Mouse (Mus musculus) thymus, adult 2 months (tissue): ENCODE results near the gene Zfp579. TPM values are rescaled to one million over a fixed set of nuclear protein-coding genes. Genes with fewer than 3 reads are reported as not detected.
"Not testable (repeated sequence)": the region's sequence is repeated elsewhere in the genome, so short reads cannot be mapped to it uniquely, and the experiment has no call there.

Source experiments
- DNase-seq: peaks from one replicate; pipeline ENCODE4 v3.0.0; 2021
- H3K27ac ChIP-seq: fragments of 200-500 bp; 2 replicates; pipeline ENCODE4 v1.5.1; 2012; ENCODE audit warnings: low read length, control low read depth; ENCODE audit not compliant: control insufficient read depth, insufficient read depth
- H3K27me3 ChIP-seq: fragments of 200-500 bp; 2 replicates; pipeline ENCODE4 v1.6.1; 2012; ENCODE audit warnings: mild to moderate bottlenecking, low read length, moderate library complexity, mixed read lengths; ENCODE audit not compliant: control insufficient read depth, insufficient read depth
- H3K36me3 ChIP-seq: fragments of 200-500 bp; 2 replicates; pipeline ENCODE4 v1.6.1; 2012; ENCODE audit warnings: mild to moderate bottlenecking, low read length, moderate library complexity; ENCODE audit not compliant: control insufficient read depth, insufficient read depth
- H3K4me1 ChIP-seq: fragments of 200-500 bp; replicated peaks from 2 replicates; pipeline ENCODE4 v1.6.1; 2012; ENCODE audit warnings: low read length; ENCODE audit not compliant: control insufficient read depth, insufficient read depth
- H3K4me3 ChIP-seq: fragments of 200-500 bp; 2 replicates; pipeline ENCODE4 v1.5.1; 2012; ENCODE audit warnings: mild to moderate bottlenecking, low read length, control low read depth, moderate library complexity; ENCODE audit not compliant: control insufficient read depth, insufficient read depth
- CTCF ChIP-seq: fragments of 200-500 bp; IDR thresholded peaks from 2 replicates; pipeline ENCODE4 v1.5.1; 2012; ENCODE audit warnings: mild to moderate bottlenecking, control low read depth, low read length, moderate library complexity, borderline replicate concordance; ENCODE audit not compliant: control insufficient read depth, poor library complexity, insufficient read depth; ENCODE audit errors: extremely low read depth
- POLR2A ChIP-seq: fragments of 200-500 bp; IDR thresholded peaks from 2 replicates; pipeline ENCODE4 v1.6.1; 2012; ENCODE audit warnings: mild to moderate bottlenecking, low read length, control low read depth, moderate library complexity; ENCODE audit not compliant: control insufficient read depth, poor library complexity, insufficient read depth; ENCODE audit errors: extremely low read depth
- WGBS: fragments of 180-500 bp; shearing (Covaris S2); methylation state at CpG from one replicate; pipeline ENCODE4 v1.1.7; 2018; 5-methylcytosine and 5-hydroxymethylcytosine counted together
- polyA plus RNA-seq: library from polyadenylated mRNA; depleted of rRNA; stranded (reverse); fragments of >200 nt; gene quantifications from 2 replicates; pipeline ENCODE4 v1.2.3, GENCODE M21; 2012

Gene Zfp579
- polyA plus RNA-seq, 1 experiment: 125 TPM

- Histone ChIP-seq H3K4me1 (no peaks in the 10 kb centered on the region), H3K36me3 (peaks cover 46% of the 10 kb centered on the region), H3K4me3 (no peak overlapping the region), H3K27me3 (no peaks in the 10 kb centered on the region), H3K27ac (no peak overlapping the region)
- TF ChIP-seq CTCF: no peak
- 97% methylated on average over 22 of the region's 22 CpGs for WGBS
- DNase-seq: no peak
These were observed 33.6 kb upstream of the Zfp579 start for GRCm38 (mm10) chr7:5029543-5029942.

- 0 out of 2 replicates have a peak, but pooled peaks cover 4% of the 10 kb centered on the region for H3K36me3 ChIP-seq
- peak overlapping the region; percentile 66 for H3K4me3 ChIP-seq
- no peak for TF ChIP-seq CTCF
- TF ChIP-seq POLR2A: no peak
- 54% methylated on average over 5 of the region's 5 CpGs for WGBS
- no peak for DNase-seq
- H3K4me1 ChIP-seq: peaks cover 12% of the 10 kb centered on the region
- H3K27ac ChIP-seq: peak overlapping the region; percentile 62; the same call in 1 of the 2 replicates
- H3K27me3 ChIP-seq: no peaks in the 10 kb centered on the region
These were observed 25.2 kb upstream of the Zfp579 start for GRCm38 (mm10) chr7:5021197-5021596.

- 0 out of 2 replicates have a peak, but pooled peaks cover 4% of the 10 kb centered on the region for H3K36me3 ChIP-seq
- no peak for TF ChIP-seq POLR2A
- TF ChIP-seq CTCF: no peak
- H3K4me3 ChIP-seq: peak overlapping the region; percentile 66
- no peaks in the 10 kb centered on the region for H3K27me3 ChIP-seq
- under 1% methylated on average over 15 of the region's 15 CpGs for WGBS
- no peak for DNase-seq
- peak overlapping the region; percentile 62 for H3K27ac ChIP-seq
- peaks cover 12% of the 10 kb centered on the region for H3K4me1 ChIP-seq
These were observed 24.7 kb upstream of the Zfp579 start for GRCm38 (mm10) chr7:5020685-5021084.

GRCm38 (mm10) chr7:5020000-5020681 is 24.2 kb upstream of the Zfp579 start, which contains the start of the genes Zfp865 and Ccdc106:
TSS of gene Zfp865 (plus strand) at chr7:5020376.
TSS of gene Ccdc106 (plus strand) at chr7:5020553.
- Histone ChIP-seq H3K27ac (peak within 1 kb of the TSS; percentile 83), H3K4me3 (peak within 1 kb of the TSS; percentile 66), H3K4me1 (peaks cover 12% of the 10 kb centered on the region), H3K36me3 (0 out of 2 replicates have a peak, but pooled peaks cover 4% of the 10 kb centered on the region), H3K27me3 (no peaks in the 10 kb centered on the region)
- peak; percentile 99 for DNase-seq
- WGBS: under 1% methylated on average over 48 of the region's 49 CpGs
- TF ChIP-seq POLR2A: peak; percentile 79
- peak; percentile 68 for TF ChIP-seq CTCF

GRCm38 (mm10) chr7:5019576-5019975 is 23.6 kb upstream of the Zfp579 start:
- DNase-seq, H3K4me3 ChIP-seq, H3K27me3 ChIP-seq, H3K36me3 ChIP-seq: not testable (repeated sequence)
- Histone ChIP-seq H3K27ac (peak overlapping the region; percentile 49; the same call in 1 of the 2 replicates), H3K4me1 (peaks cover 12% of the 10 kb centered on the region)
- WGBS: 27% methylated on average over 8 of the region's 8 CpGs

- 98% methylated on average over 21 of the region's 21 CpGs for WGBS
- TF ChIP-seq CTCF (no peak), POLR2A (no peak)
- Histone ChIP-seq H3K36me3 (peaks cover 4% of the 10 kb centered on the region; the same call in 1 of the 2 replicates), H3K27me3 (no peaks in the 10 kb centered on the region), H3K4me3 (no peak overlapping the region), H3K27ac (no peak overlapping the region), H3K4me1 (peaks cover 12% of the 10 kb centered on the region)
- DNase-seq: no peak
These were observed 22.0 kb upstream of the Zfp579 start for GRCm38 (mm10) chr7:5017931-5018330.

GRCm38 (mm10) chr7:5017352-5017751 is 21.4 kb upstream of the Zfp579 start:
- peak; percentile 40 for DNase-seq
- H3K4me3 ChIP-seq: no peak overlapping the region
- H3K27ac ChIP-seq: no peak overlapping the region
- H3K4me1 ChIP-seq: peaks cover 12% of the 10 kb centered on the region
- TF ChIP-seq POLR2A (no peak), CTCF (no peak)
- WGBS: 95% methylated on average over 16 of the region's 16 CpGs
- peaks cover 7% of the 10 kb centered on the region for H3K36me3 ChIP-seq
- H3K27me3 ChIP-seq: no peaks in the 10 kb centered on the region
